Mouse (Mus musculus) effector memory CD4-positive, alpha-beta T cell, adult 7 months (primary cell): ENCODE measurements around the gene Eif4h. TPM values are rescaled to one million over a fixed set of nuclear protein-coding genes. Genes with fewer than 3 reads are reported as not detected.

Experiments used
- polyA plus RNA-seq: library from polyadenylated mRNA; unstranded; fragments of 100-300 nt; shearing (Covaris generic); gene quantifications from one replicate; pipeline ENCODE4 v1.2.1, GENCODE M21; 2017

Eif4h gene
- 240 TPM for polyA plus RNA-seq

GRCm38 (mm10) chr5:134639269-134639682, at the start of gene Eif4h:
Eif4h (minus strand) TSS chr5:134639490.

GRCm38 (mm10) chr5:134688086-134688717, 48.9 kb upstream of the Eif4h start, which contains the start of gene Limk1:
Limk1 (minus strand) TSS chr5:134688598.

GRCm38 (mm10) chr5:134614802-134615201, 24.5 kb downstream of the Eif4h start, which contains the start of gene Lat2:
Lat2 (minus strand) TSS chr5:134615025.

GRCm38 (mm10) chr5:134581146-134581545, 58.1 kb downstream of the Eif4h start, which contains the start of gene Rfc2:
Rfc2 (plus strand) TSS chr5:134581366.

Other genes with a start within 250 kb of the Eif4h start
- gene Gtf2ird1, start 182.8 kb downstream of the Eif4h start, polyA plus RNA-seq: 4.7 TPM
- 0.35 TPM for gene Clip2, start 87.1 kb downstream of the Eif4h start, polyA plus RNA-seq
- not detected for gene Syna, start 79.3 kb downstream of the Eif4h start, polyA plus RNA-seq
- 102 TPM for gene Rfc2, start 58.1 kb downstream of the Eif4h start, polyA plus RNA-seq
- gene Lat2, start 24.5 kb downstream of the Eif4h start, polyA plus RNA-seq: 0.52 TPM
- gene Limk1, start 49.1 kb upstream of the Eif4h start, polyA plus RNA-seq: 12.7 TPM
- 0.35 TPM for gene Eln, start 107.8 kb upstream of the Eif4h start, polyA plus RNA-seq